Mouse (Mus musculus): ENCODE measurements at regions not wholly inside any gene's neighbourhood (a gene's known extent, or its start where the extent isn't known, plus 50 kb on each side); places are given as distances from the start of the nearest gene placed in this dataset.
"Not testable (repeated sequence)": the region's sequence is repeated elsewhere in the genome, so short reads cannot be mapped to it uniquely, and the experiment has no call there.

DNA sequence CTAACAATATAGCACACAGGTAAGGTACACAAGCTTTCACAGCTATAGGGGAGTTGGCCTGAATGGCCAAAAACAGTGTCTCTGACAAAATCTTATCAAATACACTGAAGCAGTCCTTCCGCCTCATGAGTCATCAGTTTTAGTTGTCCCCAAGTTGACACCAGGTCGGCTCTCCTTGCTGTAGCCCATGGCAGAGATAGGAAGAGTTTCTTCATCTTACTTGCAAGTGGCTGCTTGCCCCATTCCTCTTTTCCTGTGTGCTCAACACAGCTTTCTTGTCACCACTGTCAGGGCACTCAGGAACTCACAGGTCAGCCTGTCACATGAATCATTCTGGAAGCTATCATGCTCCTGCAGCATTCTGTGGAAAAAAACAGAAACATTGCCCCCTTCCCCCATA is 77.1 kb downstream of the Olfr721-ps1 start:
- H3K9me3 ChIP-seq; H3K27me3 ChIP-seq; H3K36me3 ChIP-seq; H3K4me1 ChIP-seq (replicated peaks); H3K4me2 ChIP-seq (replicated peaks); H3K27ac ChIP-seq; ATAC-seq; H3K9ac ChIP-seq (replicated peaks); H3K4me3 ChIP-seq (replicated peaks): not testable (repeated sequence)
- 92% methylated on average over 2 of the region's 2 CpGs for WGBS

DNA sequence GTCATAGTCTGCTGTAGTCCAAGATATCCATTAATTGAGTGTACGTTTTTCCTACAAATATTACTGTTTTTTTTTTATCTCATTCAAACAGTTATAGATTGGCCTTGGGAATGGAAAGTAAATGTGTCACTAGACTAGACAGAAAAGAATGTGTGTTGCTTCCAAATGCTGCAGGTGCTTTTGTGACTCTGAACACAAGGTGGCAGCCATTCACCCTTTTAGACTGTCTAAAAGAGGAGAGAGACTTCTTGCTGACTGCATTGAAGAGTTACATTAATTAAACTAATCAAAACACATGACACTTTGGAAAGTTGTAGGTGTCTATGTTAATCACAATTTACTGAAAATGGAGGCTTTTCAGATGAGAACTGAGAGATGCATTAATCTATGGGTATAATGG is 80.7 kb downstream of the Olfr721-ps1 start:
- H3K4me1 ChIP-seq (replicated peaks): no peaks in the 10 kb centered on the region
- H3K9ac ChIP-seq (replicated peaks): no peak overlapping the region
- WGBS: 84% methylated on average over 1 of the region's 1 CpGs
- H3K4me2 ChIP-seq (replicated peaks): no peak overlapping the region
- no peak for ATAC-seq
- no peaks in the 10 kb centered on the region for H3K36me3 ChIP-seq
- H3K27ac ChIP-seq: no peak overlapping the region
- H3K27me3 ChIP-seq: no peaks in the 10 kb centered on the region
- H3K4me3 ChIP-seq (replicated peaks): no peak overlapping the region
- H3K9me3 ChIP-seq: no peaks in the 10 kb centered on the region

DNA sequence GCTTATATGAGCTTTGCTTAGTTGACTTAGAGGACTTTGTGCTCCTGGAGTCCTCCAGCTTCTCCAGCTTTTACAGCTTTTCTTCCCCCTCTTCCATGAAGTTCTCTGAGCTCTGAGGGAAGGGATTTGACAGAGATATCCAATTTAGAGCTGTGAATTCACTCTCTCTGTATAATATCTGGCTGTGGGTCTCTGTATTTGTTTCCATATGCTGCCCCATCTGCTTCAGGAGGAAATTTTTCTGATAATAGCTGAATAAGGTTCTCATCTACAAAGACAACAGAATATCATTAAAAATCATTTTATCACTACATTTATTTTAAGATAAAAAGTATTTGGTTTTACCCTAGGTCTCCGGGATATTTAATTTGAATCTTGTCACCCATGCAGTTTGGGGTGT is 85.3 kb downstream of the Olfr721-ps1 start:
- no peak overlapping the region for H3K4me3 ChIP-seq (replicated peaks)
- ATAC-seq: no peak
- no peaks in the 10 kb centered on the region for H3K4me1 ChIP-seq (replicated peaks)
- H3K9me3 ChIP-seq: no peaks in the 10 kb centered on the region
- no peak overlapping the region for H3K4me2 ChIP-seq (replicated peaks)
- no peaks in the 10 kb centered on the region for H3K27me3 ChIP-seq
- no peak overlapping the region for H3K9ac ChIP-seq (replicated peaks)
- no peak overlapping the region for H3K27ac ChIP-seq
- H3K36me3 ChIP-seq: no peaks in the 10 kb centered on the region
- 98% methylated on average over 1 of the region's 1 CpGs for WGBS

DNA sequence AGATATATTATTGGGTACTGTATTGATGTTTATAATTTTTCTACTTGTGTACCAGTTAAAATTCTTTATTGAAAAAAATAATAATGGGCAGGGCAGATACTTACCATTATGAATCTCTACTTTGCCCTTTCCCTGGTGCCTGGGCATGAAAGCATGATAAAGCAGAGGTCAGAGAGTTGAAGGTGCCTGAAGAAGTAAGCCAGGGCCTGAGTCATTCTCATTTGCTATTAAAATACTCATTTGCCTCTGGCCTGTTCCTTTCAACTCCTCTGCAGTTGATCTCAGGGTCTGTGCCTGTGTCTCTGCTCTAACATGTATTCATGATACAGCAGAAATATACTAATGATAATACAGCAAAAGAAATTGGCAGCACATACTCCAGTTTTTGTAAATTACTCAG is 89.4 kb downstream of the Olfr721-ps1 start:
- Histone ChIP-seq H3K4me1 (replicated peaks) (no peaks in the 10 kb centered on the region), H3K9ac (replicated peaks) (no peak overlapping the region), H3K4me3 (replicated peaks) (no peak overlapping the region), H3K4me2 (replicated peaks) (no peak overlapping the region), H3K27me3 (no peaks in the 10 kb centered on the region), H3K36me3 (no peaks in the 10 kb centered on the region), H3K9me3 (no peaks in the 10 kb centered on the region), H3K27ac (no peak overlapping the region)
- no peak for ATAC-seq

DNA sequence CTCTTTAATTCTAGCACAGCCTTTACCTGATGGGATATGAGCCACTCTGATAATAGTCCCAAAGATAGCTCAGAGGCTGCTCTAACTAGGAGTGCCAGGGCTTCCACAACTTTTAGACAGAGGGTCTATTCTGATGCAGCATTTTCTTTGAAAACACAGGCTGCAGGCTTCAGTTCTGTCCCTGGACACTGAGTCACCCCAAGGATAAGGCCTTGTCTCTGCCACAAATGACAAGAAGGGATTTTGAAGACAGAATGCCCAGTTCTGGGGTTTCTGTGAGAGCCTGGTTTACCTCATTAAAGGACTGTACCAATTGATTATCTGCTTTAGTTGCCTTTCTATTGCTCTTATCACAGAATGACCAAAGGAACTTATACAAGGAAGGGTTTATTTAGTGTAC is 90.9 kb downstream of the Olfr721-ps1 start:
- ATAC-seq: no peak
- no peaks in the 10 kb centered on the region for H3K4me1 ChIP-seq (replicated peaks)
- H3K4me3 ChIP-seq (replicated peaks): no peak overlapping the region
- H3K4me2 ChIP-seq (replicated peaks): no peak overlapping the region
- H3K27me3 ChIP-seq: no peaks in the 10 kb centered on the region
- no peak overlapping the region for H3K27ac ChIP-seq
- no peaks in the 10 kb centered on the region for H3K36me3 ChIP-seq
- no peaks in the 10 kb centered on the region for H3K9me3 ChIP-seq
- H3K9ac ChIP-seq (replicated peaks): no peak overlapping the region

DNA sequence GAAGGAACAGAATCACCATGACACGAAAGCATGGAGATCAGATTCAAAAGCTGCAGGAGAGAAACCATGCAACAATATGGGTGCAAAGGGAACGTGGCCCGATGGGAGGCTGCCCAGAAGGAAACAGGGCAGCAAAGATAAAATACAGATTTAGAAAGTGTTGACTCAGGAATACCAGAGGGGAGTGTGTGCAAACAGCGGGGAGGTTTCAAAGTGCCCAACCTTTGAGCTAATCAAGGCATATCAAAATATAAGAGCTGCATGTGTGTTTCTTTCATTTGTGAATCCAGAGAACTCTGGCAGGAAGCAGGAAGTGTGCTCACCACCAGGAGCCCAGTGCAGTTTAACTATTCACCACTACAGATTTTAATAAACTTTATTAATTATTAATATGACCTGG is 110.8 kb downstream of the Olfr721-ps1 start:
- Histone ChIP-seq H3K4me3 (replicated peaks) (no peak overlapping the region), H3K4me1 (replicated peaks) (peaks cover 6% of the 10 kb centered on the region; the same call in 1 of the 2 replicates), H3K4me2 (replicated peaks) (no peak overlapping the region), H3K27me3 (no peaks in the 10 kb centered on the region), H3K9ac (replicated peaks) (no peak overlapping the region), H3K9me3 (no peaks in the 10 kb centered on the region), H3K27ac (no peak overlapping the region), H3K36me3 (no peaks in the 10 kb centered on the region)
- ATAC-seq: no peak
- WGBS: 81% methylated on average over 4 of the region's 4 CpGs

DNA sequence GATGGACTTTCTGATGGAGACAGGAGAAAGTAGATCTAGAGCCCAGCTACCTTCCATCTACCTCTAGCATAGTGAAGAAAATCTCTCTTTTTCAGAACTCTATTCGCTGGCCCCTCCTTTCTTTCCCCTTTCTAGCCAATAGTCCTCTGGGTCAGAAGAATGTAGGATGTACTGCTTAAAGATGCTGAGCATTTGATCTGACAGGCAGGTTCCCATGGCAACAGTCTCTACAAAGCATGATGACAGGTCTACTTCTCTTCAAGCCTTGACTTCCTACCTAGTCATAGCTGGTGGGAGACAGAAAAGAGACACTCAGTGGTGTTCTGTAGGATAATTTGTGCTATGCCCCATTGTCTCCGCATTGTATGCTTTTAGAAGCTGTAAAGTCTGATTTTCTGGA is 112.0 kb downstream of the Olfr721-ps1 start:
- no peak overlapping the region for H3K4me3 ChIP-seq (replicated peaks)
- H3K36me3 ChIP-seq: no peaks in the 10 kb centered on the region
- no peak for ATAC-seq
- no peaks in the 10 kb centered on the region for H3K9me3 ChIP-seq
- H3K4me2 ChIP-seq (replicated peaks): no peak overlapping the region
- no peak overlapping the region for H3K27ac ChIP-seq
- no peak overlapping the region for H3K9ac ChIP-seq (replicated peaks)
- H3K4me1 ChIP-seq (replicated peaks): peaks cover 6% of the 10 kb centered on the region; the same call in 1 of the 2 replicates
- no peaks in the 10 kb centered on the region for H3K27me3 ChIP-seq
- WGBS: 92% methylated on average over 2 of the region's 2 CpGs

DNA sequence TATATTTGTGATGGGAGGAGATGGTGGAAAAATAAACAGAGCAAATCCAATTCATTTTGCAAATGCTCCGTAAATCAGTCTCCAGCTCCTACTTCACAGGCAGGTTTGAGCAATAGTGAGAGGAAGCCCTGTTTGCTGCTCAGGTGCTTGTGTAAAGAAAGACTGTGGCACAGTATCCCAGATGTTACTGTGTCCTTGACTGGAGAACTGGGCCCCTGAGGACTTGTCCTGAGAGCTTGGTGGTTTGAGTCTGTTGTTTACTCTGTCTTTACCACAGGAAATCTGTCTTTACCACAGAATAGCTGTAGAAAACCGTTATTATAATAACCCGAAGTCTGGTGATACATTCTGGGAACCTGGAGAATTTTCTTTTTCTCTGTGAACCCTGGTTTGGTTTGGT is 112.4 kb downstream of the Olfr721-ps1 start:
- H3K9ac ChIP-seq (replicated peaks): no peak overlapping the region
- H3K27me3 ChIP-seq: no peaks in the 10 kb centered on the region
- ATAC-seq: no peak

DNA sequence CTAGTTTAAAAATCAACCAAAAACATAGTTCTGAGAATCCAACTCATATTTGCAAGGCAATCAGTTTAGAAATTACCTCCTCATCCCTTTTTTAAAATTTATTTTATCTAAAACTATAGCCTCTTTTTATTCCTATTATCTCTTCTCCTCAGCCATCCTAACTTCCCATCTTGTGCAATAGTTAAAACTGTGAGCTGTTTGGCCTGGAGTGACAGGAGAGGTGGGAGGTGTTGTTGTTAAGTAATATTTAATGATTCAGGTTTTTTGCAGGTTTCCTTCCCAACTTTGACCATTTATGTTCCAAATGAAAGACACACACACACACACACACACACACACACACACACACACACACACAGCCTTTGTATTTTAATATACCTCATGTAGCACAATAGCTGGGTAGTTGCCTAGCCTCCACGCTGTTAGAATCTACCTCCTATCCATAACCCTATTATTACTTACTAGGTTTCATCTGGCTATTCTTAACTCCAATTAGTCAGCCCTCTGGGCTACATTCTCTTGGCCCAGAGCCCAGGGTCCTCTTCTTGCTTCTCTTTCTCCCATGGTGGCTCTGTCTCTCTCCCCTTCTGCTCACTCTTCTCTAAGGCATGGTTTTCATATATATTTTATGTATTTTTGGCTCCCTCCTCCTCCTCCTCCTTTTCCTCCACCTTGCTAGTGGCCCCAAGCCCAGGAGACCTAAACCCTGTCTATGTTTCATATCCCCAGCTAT is 113.5 kb downstream of the Olfr721-ps1 start:
- no peak overlapping the region for H3K9ac ChIP-seq (replicated peaks)
- no peak overlapping the region for H3K4me3 ChIP-seq (replicated peaks)
- no peaks in the 10 kb centered on the region for H3K9me3 ChIP-seq
- H3K36me3 ChIP-seq: no peaks in the 10 kb centered on the region
- peaks cover 6% of the 10 kb centered on the region; the same call in 1 of the 2 replicates for H3K4me1 ChIP-seq (replicated peaks)
- peak; percentile 55 for ATAC-seq
- no peaks in the 10 kb centered on the region for H3K27me3 ChIP-seq
- 59% methylated on average over 1 of the region's 1 CpGs for WGBS
- H3K4me2 ChIP-seq (replicated peaks): no peak overlapping the region
- no peak overlapping the region for H3K27ac ChIP-seq

More for the DNA sequence above, 112.4 kb downstream of the Olfr721-ps1 start:
- Histone ChIP-seq H3K4me1 (replicated peaks) (peaks cover 6% of the 10 kb centered on the region; the same call in 1 of the 2 replicates), H3K36me3 (no peaks in the 10 kb centered on the region), H3K27ac (no peak overlapping the region), H3K9me3 (no peaks in the 10 kb centered on the region), H3K4me3 (replicated peaks) (no peak overlapping the region), H3K4me2 (replicated peaks) (no peak overlapping the region)
- WGBS: 83% methylated on average over 3 of the region's 3 CpGs

DNA sequence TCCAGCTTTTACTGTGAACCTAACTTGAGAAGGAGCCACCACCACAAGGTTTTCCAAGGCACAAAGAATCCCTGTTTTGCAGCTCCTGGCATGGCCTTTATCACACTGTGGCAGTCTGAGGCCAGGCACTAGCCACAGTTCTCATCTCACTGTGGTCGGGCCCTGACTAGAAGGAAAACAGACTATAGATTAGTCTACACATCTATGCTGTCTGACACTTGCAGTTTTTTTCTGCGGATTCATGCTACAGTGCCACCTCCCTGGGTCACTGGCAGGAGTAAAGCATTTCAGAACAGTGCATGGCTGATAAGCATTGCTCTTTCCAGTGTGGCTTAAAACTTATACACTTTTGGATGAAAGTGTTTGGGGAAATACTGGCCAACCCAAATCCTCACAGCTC is 114.3 kb downstream of the Olfr721-ps1 start:
- no peak for ATAC-seq
- Histone ChIP-seq H3K36me3 (no peaks in the 10 kb centered on the region), H3K4me1 (replicated peaks) (peaks cover 6% of the 10 kb centered on the region; the same call in 1 of the 2 replicates), H3K9me3 (no peaks in the 10 kb centered on the region), H3K9ac (replicated peaks) (no peak overlapping the region), H3K4me3 (replicated peaks) (no peak overlapping the region), H3K27me3 (no peaks in the 10 kb centered on the region), H3K4me2 (replicated peaks) (no peak overlapping the region), H3K27ac (no peak overlapping the region; the same call in 1 of the 2 replicates)
- 86% methylated on average over 2 of the region's 2 CpGs for WGBS

DNA sequence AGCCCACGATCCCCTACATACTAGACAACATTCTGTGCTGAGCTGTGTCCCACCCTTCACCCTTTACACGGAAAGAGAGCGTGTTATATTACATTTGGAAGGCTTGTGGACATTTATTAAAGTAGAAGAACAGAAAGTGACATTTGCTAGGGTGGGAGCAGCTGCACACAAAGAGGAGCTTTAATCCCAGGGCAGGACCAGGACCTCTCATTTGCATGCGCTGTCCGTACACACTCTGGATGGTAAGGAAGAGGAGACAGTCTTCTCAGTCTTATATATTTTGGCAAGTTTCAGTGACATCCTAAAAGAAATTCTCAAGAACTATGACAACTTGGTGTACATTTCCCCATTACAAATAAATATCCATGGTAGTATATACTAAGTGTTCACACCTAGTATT is 114.8 kb downstream of the Olfr721-ps1 start:
- Histone ChIP-seq H3K4me3 (replicated peaks) (no peak overlapping the region), H3K9me3 (no peaks in the 10 kb centered on the region), H3K9ac (replicated peaks) (no peak overlapping the region), H3K36me3 (no peaks in the 10 kb centered on the region), H3K4me2 (replicated peaks) (no peak overlapping the region), H3K4me1 (replicated peaks) (peaks cover 6% of the 10 kb centered on the region; the same call in 1 of the 2 replicates), H3K27me3 (no peaks in the 10 kb centered on the region), H3K27ac (no peak overlapping the region)
- no peak for ATAC-seq
- 56% methylated on average over 5 of the region's 5 CpGs for WGBS

DNA sequence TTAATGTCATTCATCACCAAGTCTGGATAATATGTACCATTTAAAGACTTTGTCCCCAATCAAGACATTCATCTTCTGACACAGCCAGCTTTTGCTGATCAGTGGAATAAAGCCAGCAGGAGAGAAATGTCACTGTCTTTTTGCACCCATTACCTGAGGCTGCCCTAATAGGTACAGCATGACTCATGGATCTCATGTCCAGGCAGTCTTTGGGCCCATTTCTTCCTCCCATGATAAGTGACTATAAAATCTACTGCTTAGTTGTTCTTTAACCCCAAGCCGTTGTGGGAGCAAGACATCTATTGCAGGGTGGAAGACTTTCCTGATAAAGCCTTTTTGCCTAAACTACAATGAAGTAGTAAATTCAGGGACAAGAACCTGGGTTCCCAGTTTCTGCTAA is 116.9 kb downstream of the Olfr721-ps1 start:
- Histone ChIP-seq H3K4me1 (replicated peaks) (peaks cover 6% of the 10 kb centered on the region; the same call in 1 of the 2 replicates), H3K9me3 (no peaks in the 10 kb centered on the region), H3K4me2 (replicated peaks) (no peak overlapping the region), H3K27ac (no peak overlapping the region), H3K27me3 (no peaks in the 10 kb centered on the region), H3K4me3 (replicated peaks) (no peak overlapping the region), H3K36me3 (no peaks in the 10 kb centered on the region), H3K9ac (replicated peaks) (no peak overlapping the region)
- 89% methylated on average over 1 of the region's 1 CpGs for WGBS
- ATAC-seq: no peak

DNA sequence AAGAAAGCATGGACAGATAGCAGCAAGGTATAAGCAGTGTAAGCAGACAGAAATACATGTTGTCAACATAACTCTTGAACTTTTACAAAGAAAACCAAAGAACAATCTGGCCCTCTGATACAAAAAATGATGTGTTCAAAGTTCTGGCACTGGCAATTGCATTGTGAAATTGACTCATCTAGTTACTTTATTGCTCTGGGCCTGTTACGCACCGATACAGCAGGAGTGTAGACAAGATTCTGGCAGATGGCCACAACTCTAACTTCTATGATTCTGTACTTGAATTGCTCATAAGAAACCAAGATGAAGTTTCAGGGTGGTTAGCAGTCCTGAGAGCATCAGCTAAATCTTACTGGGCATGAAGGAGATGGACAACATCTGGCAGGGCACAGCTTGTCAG is 117.7 kb downstream of the Olfr721-ps1 start:
- ATAC-seq: no peak

More for the DNA sequence above, 117.7 kb downstream of the Olfr721-ps1 start:
- WGBS: 94% methylated on average over 2 of the region's 2 CpGs
- no peak overlapping the region for H3K4me2 ChIP-seq (replicated peaks)
- no peaks in the 10 kb centered on the region for H3K9me3 ChIP-seq
- no peak overlapping the region for H3K9ac ChIP-seq (replicated peaks)
- no peak overlapping the region for H3K27ac ChIP-seq
- H3K4me1 ChIP-seq (replicated peaks): peaks cover 6% of the 10 kb centered on the region; the same call in 1 of the 2 replicates
- no peaks in the 10 kb centered on the region for H3K27me3 ChIP-seq
- no peaks in the 10 kb centered on the region for H3K36me3 ChIP-seq
- H3K4me3 ChIP-seq (replicated peaks): no peak overlapping the region

All from midbrain, embryonic 13.5 days (tissue).